Mouse (Mus musculus): ENCODE data around the gene Tigd3. TPM values are rescaled to one million over a fixed set of nuclear protein-coding genes. Genes with fewer than 3 reads are reported as not detected.
A peak's percentile ranks its signal among the peaks of the same experiment; 100 is the strongest.

The Tigd3 gene
- polyA plus RNA-seq, 1 experiment from 2014 or later: 7.4 TPM

GRCm38 (mm10) chr19:5848032-5848825, 45.7 kb downstream of the Tigd3 start:
- WGBS: 51% methylated on average over 14 of the region's 14 CpGs
- H3K27me3 ChIP-seq (replicated peaks; ENCODE audit: low read depth, poor library complexity, severe bottlenecking): no peaks in the 10 kb centered on the region
- H3K27ac ChIP-seq (replicated peaks): peak overlapping the region; percentile 93
- H3K36me3 ChIP-seq (replicated peaks): peaks cover 21% of the 10 kb centered on the region
- no peaks in the 10 kb centered on the region for H3K9me3 ChIP-seq
- H3K4me3 ChIP-seq: peak overlapping the region; percentile 52
- peaks cover 77% of the 10 kb centered on the region for H3K4me1 ChIP-seq
- peak; percentile 22 for DNase-seq (ENCODE audit: low spot score)

DNA sequence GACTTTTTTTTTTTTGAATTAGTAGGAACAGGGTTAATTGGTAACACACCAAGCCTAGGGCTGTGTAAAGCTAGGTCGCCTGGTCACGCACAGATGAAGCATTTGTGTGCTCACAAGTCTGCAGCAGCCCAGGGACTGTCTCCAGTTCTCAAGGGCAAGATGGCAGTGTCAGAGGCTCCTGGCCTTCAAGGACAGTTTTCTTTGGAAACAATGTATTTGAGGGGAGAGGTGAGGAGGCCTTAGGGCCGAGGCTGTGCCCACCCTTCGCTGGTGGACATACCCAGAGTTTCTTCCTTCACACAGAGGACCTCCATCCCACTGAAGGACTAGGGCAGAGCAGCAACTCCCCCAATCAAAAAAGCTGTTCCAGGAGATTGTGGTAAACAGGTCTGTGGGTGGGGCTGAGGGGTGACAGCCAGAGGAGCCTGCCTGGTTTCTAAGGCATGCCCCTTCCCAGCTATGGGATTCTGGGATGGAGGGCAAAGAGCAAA, 46.6 kb downstream of the Tigd3 start:
- WGBS: 32% methylated on average over 4 of the region's 4 CpGs
- H3K36me3 ChIP-seq (replicated peaks): peaks cover 12% of the 10 kb centered on the region
- H3K27me3 ChIP-seq (replicated peaks; ENCODE audit: low read depth, poor library complexity, severe bottlenecking): no peaks in the 10 kb centered on the region
- DNase-seq (ENCODE audit: low spot score): no peak
- peak overlapping the region; percentile 93 for H3K27ac ChIP-seq (replicated peaks)
- peaks cover 86% of the 10 kb centered on the region for H3K4me1 ChIP-seq
- peak overlapping the region; percentile 52 for H3K4me3 ChIP-seq
- H3K9me3 ChIP-seq: no peaks in the 10 kb centered on the region

DNA sequence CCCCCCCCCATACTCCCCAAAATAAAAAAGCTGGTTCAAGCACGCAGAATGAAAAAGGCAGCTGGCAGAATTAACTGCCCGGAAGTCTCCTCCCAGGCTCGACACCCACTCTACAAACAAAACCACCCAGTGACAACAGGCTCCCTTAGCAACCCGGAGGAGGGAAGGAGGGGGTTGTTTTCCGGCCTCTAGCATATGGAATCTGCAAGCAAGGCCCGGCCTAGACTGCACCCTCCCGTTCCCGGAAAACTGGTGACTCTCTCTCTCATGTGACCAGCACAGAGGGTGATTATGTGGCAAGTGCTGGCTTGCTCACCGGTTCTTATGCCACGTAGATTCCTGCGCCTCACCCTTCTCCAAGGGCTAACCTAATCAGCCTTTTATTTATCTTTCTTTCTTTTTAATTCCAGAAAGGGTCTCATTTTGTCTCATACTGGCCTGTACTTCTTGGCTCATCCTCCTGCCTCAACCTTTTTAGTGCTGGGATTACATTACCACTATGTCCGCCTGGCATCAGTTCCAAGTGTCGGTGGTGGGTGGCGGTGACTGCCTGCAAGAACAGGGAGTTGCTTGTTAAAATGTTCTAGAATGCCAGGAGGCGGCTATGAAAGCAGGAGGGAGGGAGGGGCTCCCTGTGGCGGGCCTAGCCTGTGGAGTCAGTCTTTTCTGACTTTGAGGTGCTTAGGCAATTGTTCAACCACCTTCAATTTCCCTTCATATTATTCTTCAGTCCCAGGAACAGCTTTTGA, 47.2 kb downstream of the Tigd3 start:
- Histone ChIP-seq H3K27me3 (replicated peaks; ENCODE audit: low read depth, poor library complexity, severe bottlenecking) (no peaks in the 10 kb centered on the region), H3K9me3 (no peaks in the 10 kb centered on the region), H3K36me3 (replicated peaks) (peaks cover 6% of the 10 kb centered on the region), H3K4me3 (peak overlapping the region; percentile 52), H3K27ac (replicated peaks) (peak overlapping the region; percentile 93), H3K4me1 (peaks cover 91% of the 10 kb centered on the region)
- WGBS: 3% methylated on average over 16 of the region's 16 CpGs
- peak; percentile 88 for DNase-seq (ENCODE audit: low spot score)

DNA sequence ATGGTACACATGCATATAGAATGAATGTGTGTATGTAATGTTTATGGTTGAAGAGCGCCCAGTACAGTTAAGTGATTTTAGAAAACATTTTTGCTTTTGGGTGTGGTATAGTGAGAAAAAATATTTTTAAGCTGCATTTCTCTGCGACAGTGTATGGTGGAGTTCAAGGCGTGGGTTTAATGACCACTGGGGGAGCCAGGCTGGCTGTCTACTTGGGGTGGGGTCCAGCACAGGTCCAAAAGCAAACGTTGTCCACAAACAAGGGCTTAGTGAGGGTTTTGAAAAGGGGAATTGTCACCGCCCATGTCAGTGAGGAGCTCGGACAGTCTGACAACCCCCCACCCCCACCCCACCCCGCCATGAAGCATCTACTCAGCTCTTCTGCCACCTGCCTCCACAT, 47.8 kb downstream of the Tigd3 start:
- WGBS: 1% methylated on average over 7 of the region's 7 CpGs
- H3K36me3 ChIP-seq (replicated peaks): peaks cover under 1% of the 10 kb centered on the region; the same call in 1 of the 2 replicates
- H3K27me3 ChIP-seq (replicated peaks; ENCODE audit: low read depth, poor library complexity, severe bottlenecking): no peaks in the 10 kb centered on the region
- H3K9me3 ChIP-seq: no peaks in the 10 kb centered on the region
- H3K4me3 ChIP-seq: peak overlapping the region; percentile 52
- H3K4me1 ChIP-seq: peaks cover 92% of the 10 kb centered on the region
- no peak for DNase-seq (ENCODE audit: low spot score)
- H3K27ac ChIP-seq (replicated peaks): peak overlapping the region; percentile 93

- Histone ChIP-seq H3K27me3 (replicated peaks; ENCODE audit: low read depth, poor library complexity, severe bottlenecking) (no peaks in the 10 kb centered on the region), H3K9me3 (no peaks in the 10 kb centered on the region), H3K4me1 (peaks cover 98% of the 10 kb centered on the region), H3K36me3 (replicated peaks) (no peaks in the 10 kb centered on the region), H3K4me3 (peak overlapping the region; percentile 52), H3K27ac (replicated peaks) (peak overlapping the region; percentile 93)
- DNase-seq (ENCODE audit: low spot score): peak; percentile 95
- 7% methylated on average over 45 of the region's 45 CpGs for WGBS
Observed at GRCm38 (mm10) chr19:5845319-5846135, 48.4 kb downstream of the Tigd3 start.

DNA sequence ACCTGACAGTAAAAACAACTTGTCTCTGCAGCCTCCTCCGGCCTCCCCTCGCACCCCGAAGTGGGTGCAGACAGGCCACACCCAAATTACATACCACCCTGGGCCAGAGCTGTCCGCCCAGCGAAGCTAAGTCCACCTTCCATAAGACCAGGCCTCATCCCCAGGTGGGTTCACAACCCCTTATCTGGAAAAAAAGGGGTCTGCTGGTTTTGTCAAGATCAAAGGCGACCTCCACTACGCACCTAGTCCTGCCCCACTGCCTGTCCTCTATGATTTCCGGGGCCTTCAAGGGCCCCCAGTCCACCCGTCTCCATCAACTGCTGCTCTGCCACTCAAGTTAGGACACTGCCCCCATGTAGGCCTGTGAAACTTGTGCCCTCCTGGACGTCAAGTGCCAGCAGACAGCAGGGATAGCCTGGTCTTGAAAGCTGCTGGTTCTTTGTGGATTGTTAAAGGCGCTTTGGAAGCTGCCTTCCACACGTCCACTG, 49.1 kb downstream of the Tigd3 start:
- no peak for DNase-seq (ENCODE audit: low spot score)
- WGBS: 79% methylated on average over 12 of the region's 12 CpGs
- H3K27ac ChIP-seq (replicated peaks): peak overlapping the region; percentile 93
- peaks cover 95% of the 10 kb centered on the region for H3K4me1 ChIP-seq
- H3K9me3 ChIP-seq: no peaks in the 10 kb centered on the region
- H3K4me3 ChIP-seq: peak overlapping the region; percentile 52
- H3K27me3 ChIP-seq (replicated peaks; ENCODE audit: low read depth, poor library complexity, severe bottlenecking): no peaks in the 10 kb centered on the region
- no peaks in the 10 kb centered on the region for H3K36me3 ChIP-seq (replicated peaks)

DNA sequence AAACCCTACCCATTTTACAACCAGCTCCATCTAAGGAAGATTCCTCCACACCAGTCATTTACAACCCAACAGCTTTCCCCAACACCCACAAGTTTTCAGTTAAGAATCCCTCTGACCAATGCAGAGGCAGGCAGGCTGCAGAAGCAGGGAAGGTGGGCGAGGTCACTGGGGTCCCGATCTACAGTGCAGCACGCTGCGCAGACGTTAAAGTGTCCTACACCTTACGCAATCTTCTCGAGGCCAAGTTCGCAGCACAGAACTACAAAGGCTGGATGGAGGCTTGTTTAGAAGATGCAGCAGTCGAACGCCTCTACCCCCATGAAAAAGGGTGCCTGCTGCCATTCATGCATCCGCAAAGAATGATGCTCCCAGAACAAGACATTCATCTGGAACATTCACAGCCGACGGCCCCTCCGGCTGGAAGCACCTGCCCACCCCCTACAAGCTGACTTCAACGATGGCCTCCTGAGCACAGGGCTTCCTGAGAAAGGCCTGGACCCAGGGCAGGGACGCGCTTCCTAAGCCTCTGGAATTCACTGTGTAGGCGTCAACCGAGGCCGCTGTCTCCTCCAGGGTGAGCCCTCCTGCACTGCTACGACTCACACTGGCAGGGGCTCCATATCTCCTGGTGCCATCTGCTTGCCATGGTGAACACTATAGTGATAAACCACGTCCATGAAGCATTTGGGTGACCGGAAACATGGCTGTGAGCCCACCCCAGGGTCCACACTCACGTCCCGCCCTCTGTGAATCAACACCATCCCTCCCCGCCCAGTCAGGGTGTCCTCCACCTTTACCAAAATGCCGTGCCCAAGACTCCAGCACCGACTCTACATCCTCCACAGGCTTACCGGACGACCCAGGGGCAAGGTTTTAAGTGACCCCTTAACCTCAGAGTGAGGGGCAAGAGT, 49.9 kb downstream of the Tigd3 start:
- H3K36me3 ChIP-seq (replicated peaks): no peaks in the 10 kb centered on the region
- peak overlapping the region; percentile 52; the same call in 1 of the 2 replicates for H3K4me3 ChIP-seq
- H3K27me3 ChIP-seq (replicated peaks; ENCODE audit: low read depth, poor library complexity, severe bottlenecking): no peaks in the 10 kb centered on the region
- no peaks in the 10 kb centered on the region for H3K9me3 ChIP-seq
- 86% methylated on average over 30 of the region's 30 CpGs for WGBS
- H3K27ac ChIP-seq (replicated peaks): peak overlapping the region; percentile 55; the same call in 1 of the 2 replicates
- no peak for DNase-seq (ENCODE audit: low spot score)
- peaks cover 86% of the 10 kb centered on the region for H3K4me1 ChIP-seq

- 73% methylated on average over 9 of the region's 9 CpGs for WGBS
- Histone ChIP-seq H3K9me3 (no peaks in the 10 kb centered on the region), H3K27ac (replicated peaks) (peak overlapping the region; percentile 55; the same call in 1 of the 2 replicates), H3K4me3 (peak overlapping the region; percentile 35; the same call in 1 of the 2 replicates), H3K4me1 (peaks cover 76% of the 10 kb centered on the region), H3K27me3 (replicated peaks; ENCODE audit: low read depth, poor library complexity, severe bottlenecking) (no peaks in the 10 kb centered on the region), H3K36me3 (replicated peaks) (no peaks in the 10 kb centered on the region)
- no peak for DNase-seq (ENCODE audit: low spot score)
Observed at GRCm38 (mm10) chr19:5842785-5843730, 50.9 kb downstream of the Tigd3 start.

GRCm38 (mm10) chr19:5841999-5842784, 51.8 kb downstream of the Tigd3 start:
- H3K36me3 ChIP-seq (replicated peaks): no peaks in the 10 kb centered on the region
- H3K27ac ChIP-seq (replicated peaks): peak overlapping the region; percentile 68; the same call in 1 of the 2 replicates
- peaks cover 68% of the 10 kb centered on the region for H3K4me1 ChIP-seq

DNA sequence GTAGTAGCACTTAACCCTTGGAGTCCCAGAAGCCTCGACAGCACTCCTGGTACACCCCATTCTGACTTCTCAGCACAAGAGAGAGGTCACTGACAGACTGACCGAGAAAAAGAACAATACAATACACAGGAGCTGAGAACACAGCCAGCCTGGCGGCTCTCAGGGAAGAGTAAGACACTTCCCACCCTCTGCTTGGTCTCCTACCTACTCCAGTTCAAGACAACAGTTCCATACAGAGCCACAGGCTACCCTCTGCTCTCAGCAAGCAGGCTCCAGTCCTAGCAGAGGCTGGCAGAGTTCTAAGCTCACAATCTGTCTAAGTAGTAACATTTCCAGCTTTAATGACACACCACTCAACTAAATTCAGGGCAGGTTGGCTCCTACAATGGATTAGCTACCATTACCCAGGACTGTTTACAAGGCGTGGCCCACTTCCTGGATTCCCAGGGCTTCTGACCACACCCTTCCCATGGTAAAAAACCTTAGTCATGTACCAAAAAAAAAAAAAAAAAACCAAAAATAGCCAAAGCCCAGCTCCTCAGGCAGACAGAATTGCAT, 52.5 kb downstream of the Tigd3 start:
- Histone ChIP-seq H3K4me3 (no peak overlapping the region; the same call in 1 of the 2 replicates), H3K36me3 (replicated peaks) (no peaks in the 10 kb centered on the region), H3K9me3 (no peaks in the 10 kb centered on the region), H3K27me3 (replicated peaks; ENCODE audit: low read depth, poor library complexity, severe bottlenecking) (no peaks in the 10 kb centered on the region), H3K4me1 (peaks cover 65% of the 10 kb centered on the region), H3K27ac (replicated peaks) (no peak overlapping the region)
- no peak for DNase-seq (ENCODE audit: low spot score)
- 63% methylated on average over 4 of the region's 4 CpGs for WGBS

More at GRCm38 (mm10) chr19:5841999-5842784, 51.8 kb downstream of the Tigd3 start:
- no peak for DNase-seq (ENCODE audit: low spot score)
- no peak overlapping the region for H3K4me3 ChIP-seq
- H3K27me3 ChIP-seq (replicated peaks; ENCODE audit: low read depth, poor library complexity, severe bottlenecking): no peaks in the 10 kb centered on the region
- 68% methylated on average over 5 of the region's 5 CpGs for WGBS
- H3K9me3 ChIP-seq: no peaks in the 10 kb centered on the region
